Mouse (Mus musculus) hindbrain, embryonic 15.5 days (tissue): Measurements from ENCODE around the gene Taf3. TPM values are rescaled to one million over a fixed set of nuclear protein-coding genes. Genes with fewer than 3 reads are reported as not detected.

Source experiments
- ATAC-seq: fragments of 200-750 bp; cut with Nextera tagmentation; 2 replicates; pipeline ENCODE4 v1.8.0; 2017; ENCODE audit warnings: low read depth, moderate number of reproducible peaks, moderate TSS enrichment; ENCODE audit not compliant: low FRiP score
- H3K27ac ChIP-seq: fragments of 300-500 bp; sonication (generic); replicated peaks from 2 replicates; pipeline ENCODE4 v1.5.1; 2015; ENCODE audit warnings: mild to moderate bottlenecking, inconsistent platforms
- H3K27me3 ChIP-seq: fragments of 300-500 bp; sonication (generic); 2 replicates; pipeline ENCODE4 v1.6.1; 2015; ENCODE audit warnings: control low read depth, inconsistent platforms
- H3K36me3 ChIP-seq: fragments of 300-500 bp; sonication (generic); 2 replicates; pipeline ENCODE4 v1.6.1; 2015; ENCODE audit warnings: control low read depth, inconsistent platforms
- H3K4me1 ChIP-seq: fragments of 300-500 bp; sonication (generic); replicated peaks from 2 replicates; pipeline ENCODE4 v1.6.1; 2015; ENCODE audit warnings: control low read depth, inconsistent platforms
- H3K4me2 ChIP-seq: fragments of 300-500 bp; sonication (generic); 2 replicates; pipeline ENCODE4 v1.6.1; 2015; ENCODE audit warnings: moderate library complexity, mild to moderate bottlenecking, inconsistent platforms
- H3K4me3 ChIP-seq: fragments of 300-500 bp; sonication (generic); 2 replicates; pipeline ENCODE4 v1.5.1; 2015; ENCODE audit warnings: mild to moderate bottlenecking, inconsistent platforms
- H3K9ac ChIP-seq: fragments of 300-500 bp; sonication (generic); 2 replicates; pipeline ENCODE4 v1.6.1; 2015; ENCODE audit warnings: inconsistent platforms
- H3K9me3 ChIP-seq: fragments of 300-500 bp; sonication (generic); 2 replicates; pipeline ENCODE4 v1.6.1; 2016; ENCODE audit warnings: control low read depth, inconsistent platforms
- WGBS: fragments of 180-500 bp; shearing (Covaris S2); methylation state at CpG from one replicate; pipeline ENCODE4 v1.1.7; 2015; 5-methylcytosine and 5-hydroxymethylcytosine counted together
- polyA plus RNA-seq: library from polyadenylated mRNA; unstranded; fragments of >200 nt; fragmentation: Nextera tagmentation; extraction: Ambion mirVana; gene quantifications from 2 replicates; pipeline ENCODE4 v1.2.1, GENCODE M21; 2015

Gene Taf3
- polyA plus RNA-seq, 1 experiment from 2014 or later = 13.3 TPM

- Histone ChIP-seq H3K4me2 (no peak overlapping the region), H3K27me3 (no peaks in the 10 kb centered on the region), H3K9ac (no peak overlapping the region), H3K36me3 (no peaks in the 10 kb centered on the region), H3K9me3 (no peaks in the 10 kb centered on the region), H3K27ac (no peak overlapping the region), H3K4me3 (no peak overlapping the region), H3K4me1 (no peaks in the 10 kb centered on the region)
- no peak for ATAC-seq
- 95% methylated on average over 1 of the region's 1 CpGs for WGBS
These were observed 105.4 kb downstream of the Taf3 start for GRCm38 (mm10) chr2:9943011-9943410.

GRCm38 (mm10) chr2:9939250-9939649, 109.1 kb downstream of the Taf3 start:
- H3K4me2 ChIP-seq = no peak overlapping the region
- H3K9me3 ChIP-seq = no peaks in the 10 kb centered on the region
- H3K4me1 ChIP-seq = no peaks in the 10 kb centered on the region
- no peaks in the 10 kb centered on the region for H3K36me3 ChIP-seq
- H3K27ac ChIP-seq = no peak overlapping the region
- peak; percentile 45; the same call in 1 of the 2 replicates for ATAC-seq
- 88% methylated on average over 4 of the region's 4 CpGs for WGBS
- H3K27me3 ChIP-seq = no peaks in the 10 kb centered on the region
- H3K9ac ChIP-seq = no peak overlapping the region
- H3K4me3 ChIP-seq = no peak overlapping the region

GRCm38 (mm10) chr2:9935965-9936364, 112.4 kb downstream of the Taf3 start:
- no peaks in the 10 kb centered on the region for H3K4me1 ChIP-seq
- peak; percentile 27; the same call in 1 of the 2 replicates for ATAC-seq
- H3K27ac ChIP-seq = no peak overlapping the region
- H3K27me3 ChIP-seq = no peaks in the 10 kb centered on the region
- H3K4me3 ChIP-seq = no peak overlapping the region
- H3K9me3 ChIP-seq = no peaks in the 10 kb centered on the region
- no peaks in the 10 kb centered on the region for H3K36me3 ChIP-seq
- H3K9ac ChIP-seq = no peak overlapping the region
- WGBS = no CpG with 5 or more reads among the region's 1 CpGs
- no peak overlapping the region for H3K4me2 ChIP-seq

- H3K4me1 ChIP-seq = 0 out of 2 replicates have a peak, but pooled peaks cover 5% of the 10 kb centered on the region
- WGBS = 70% methylated on average over 4 of the region's 4 CpGs
- H3K9ac ChIP-seq = no peak overlapping the region
- H3K27me3 ChIP-seq = no peaks in the 10 kb centered on the region
- no peak overlapping the region for H3K4me2 ChIP-seq
- H3K4me3 ChIP-seq = no peak overlapping the region
- H3K9me3 ChIP-seq = no peaks in the 10 kb centered on the region
- 0 out of 2 replicates have a peak overlapping the region, but pooled peaks have one; percentile 25 for H3K27ac ChIP-seq
- no peak for ATAC-seq
- H3K36me3 ChIP-seq = no peaks in the 10 kb centered on the region
These were observed 121.5 kb downstream of the Taf3 start for GRCm38 (mm10) chr2:9926905-9927283.

GRCm38 (mm10) chr2:9926194-9926904, 122.0 kb downstream of the Taf3 start:
- Histone ChIP-seq H3K36me3 (no peaks in the 10 kb centered on the region), H3K27me3 (no peaks in the 10 kb centered on the region), H3K9ac (no peak overlapping the region), H3K27ac (0 out of 2 replicates have a peak overlapping the region, but pooled peaks have one; percentile 35), H3K4me1 (0 out of 2 replicates have a peak, but pooled peaks cover 5% of the 10 kb centered on the region), H3K9me3 (no peaks in the 10 kb centered on the region), H3K4me2 (no peak overlapping the region), H3K4me3 (no peak overlapping the region)
- no peak for ATAC-seq
- 49% methylated on average over 7 of the region's 7 CpGs for WGBS

GRCm38 (mm10) chr2:9918691-9919471, 129.5 kb downstream of the Taf3 start:
- H3K9ac ChIP-seq = no peak overlapping the region
- no peak overlapping the region for H3K27ac ChIP-seq
- 91% methylated on average over 17 of the region's 17 CpGs for WGBS
- no peak for ATAC-seq
- H3K27me3 ChIP-seq = no peaks in the 10 kb centered on the region
- H3K36me3 ChIP-seq = peaks cover 12% of the 10 kb centered on the region; the same call in 1 of the 2 replicates
- H3K4me3 ChIP-seq = no peak overlapping the region
- H3K9me3 ChIP-seq = no peaks in the 10 kb centered on the region
- H3K4me2 ChIP-seq = no peak overlapping the region
- no peaks in the 10 kb centered on the region for H3K4me1 ChIP-seq

- Histone ChIP-seq H3K4me2 (no peak overlapping the region), H3K9me3 (no peaks in the 10 kb centered on the region), H3K27ac (no peak overlapping the region), H3K9ac (no peak overlapping the region), H3K27me3 (no peaks in the 10 kb centered on the region), H3K4me3 (no peak overlapping the region), H3K4me1 (no peaks in the 10 kb centered on the region), H3K36me3 (peaks cover 12% of the 10 kb centered on the region; the same call in 1 of the 2 replicates)
- no peak for ATAC-seq
- 93% methylated on average over 9 of the region's 9 CpGs for WGBS
These were observed 130.8 kb downstream of the Taf3 start for GRCm38 (mm10) chr2:9917602-9918001.

GRCm38 (mm10) chr2:9905995-9906394, 142.4 kb downstream of the Taf3 start:
- H3K36me3 ChIP-seq = no peaks in the 10 kb centered on the region
- no peak for ATAC-seq
- H3K4me2 ChIP-seq = 0 out of 2 replicates have a peak overlapping the region, but pooled peaks have one; percentile 12
- no peak overlapping the region for H3K27ac ChIP-seq
- H3K4me1 ChIP-seq = 0 out of 2 replicates have a peak, but pooled peaks cover 4% of the 10 kb centered on the region
- H3K4me3 ChIP-seq = no peak overlapping the region
- peaks cover 10% of the 10 kb centered on the region; the same call in 1 of the 2 replicates for H3K27me3 ChIP-seq
- H3K9ac ChIP-seq = no peak overlapping the region
- WGBS = 12% methylated on average over 11 of the region's 11 CpGs
- H3K9me3 ChIP-seq = no peaks in the 10 kb centered on the region

GRCm38 (mm10) chr2:9903854-9904560, 144.4 kb downstream of the Taf3 start:
- no peaks in the 10 kb centered on the region for H3K9me3 ChIP-seq
- H3K27ac ChIP-seq = no peak overlapping the region
- 73% methylated on average over 14 of the region's 14 CpGs for WGBS
- ATAC-seq = no peak
- no peak overlapping the region for H3K4me3 ChIP-seq
- H3K4me2 ChIP-seq = no peak overlapping the region
- H3K36me3 ChIP-seq = no peaks in the 10 kb centered on the region
- 0 out of 2 replicates have a peak, but pooled peaks cover 4% of the 10 kb centered on the region for H3K4me1 ChIP-seq
- peaks cover 22% of the 10 kb centered on the region for H3K27me3 ChIP-seq
- no peak overlapping the region for H3K9ac ChIP-seq

- Histone ChIP-seq H3K4me3 (no peak overlapping the region), H3K27me3 (peaks cover 71% of the 10 kb centered on the region), H3K9me3 (no peaks in the 10 kb centered on the region), H3K36me3 (no peaks in the 10 kb centered on the region), H3K9ac (no peak overlapping the region), H3K27ac (no peak overlapping the region), H3K4me2 (no peak overlapping the region), H3K4me1 (peaks cover 10% of the 10 kb centered on the region; the same call in 1 of the 2 replicates)
- 3% methylated on average over 8 of the region's 8 CpGs for WGBS
- ATAC-seq = no peak
These were observed 150.6 kb downstream of the Taf3 start for GRCm38 (mm10) chr2:9897846-9898245.

- under 1% methylated on average over 22 of the region's 22 CpGs for WGBS
- Histone ChIP-seq H3K36me3 (no peaks in the 10 kb centered on the region), H3K9me3 (no peaks in the 10 kb centered on the region), H3K9ac (no peak overlapping the region), H3K27me3 (peaks cover 80% of the 10 kb centered on the region), H3K4me1 (peaks cover 10% of the 10 kb centered on the region; the same call in 1 of the 2 replicates), H3K27ac (no peak overlapping the region), H3K4me2 (peak overlapping the region; percentile 20), H3K4me3 (peak overlapping the region; percentile 6; the same call in 1 of the 2 replicates)
- ATAC-seq = no peak
These were observed 152.2 kb downstream of the Taf3 start for GRCm38 (mm10) chr2:9896097-9896770.
